Mouse (Mus musculus): Measurements from ENCODE around the gene Ube2l6. TPM values are rescaled to one million over a fixed set of nuclear protein-coding genes. Genes with fewer than 3 reads are reported as not detected.

Gene Ube2l6
- polyA plus RNA-seq, 1 experiment from 2014 or later: 49.9 TPM

DNA sequence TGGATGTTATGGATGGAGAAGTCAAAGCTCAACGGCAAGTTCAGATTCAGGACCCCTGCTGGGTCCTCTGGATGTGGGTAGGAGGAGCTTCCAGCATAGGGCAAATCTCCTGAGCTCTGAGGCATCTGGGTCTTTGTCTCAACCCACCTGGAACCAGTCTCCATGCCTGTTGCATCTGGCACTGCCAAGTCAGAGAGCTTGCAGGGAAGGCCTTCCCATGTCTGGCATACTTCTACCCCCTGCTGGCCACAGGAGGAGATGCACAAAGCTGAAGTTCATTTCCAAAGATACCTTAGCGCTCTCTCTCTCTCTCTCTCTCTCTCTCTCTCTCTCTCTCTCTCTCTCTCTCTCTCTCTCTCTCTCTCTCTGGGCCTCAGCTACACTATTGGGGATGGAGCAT is 57.1 kb downstream of the Ube2l6 start:
- Histone ChIP-seq H3K4me2 (ENCODE audit: low read depth, low read length) (no peak overlapping the region), H3K36me3 (ENCODE audit: control insufficient read depth, insufficient read depth, low read length) (peaks cover 7% of the 10 kb centered on the region; the same call in 1 of the 2 replicates), H3K27ac (ENCODE audit: low read length) (no peak overlapping the region), H3K4me3 (ENCODE audit: low read length) (no peak overlapping the region), H3K4me1 (ENCODE audit: control insufficient read depth, insufficient read depth, low read length) (peaks cover 3% of the 10 kb centered on the region; the same call in 1 of the 2 replicates), H3K27me3 (replicated peaks; ENCODE audit: control insufficient read depth, insufficient read depth, low read length) (no peaks in the 10 kb centered on the region), H3K9ac (ENCODE audit: low read depth, low read length) (no peak overlapping the region), H3K9me3 (ENCODE audit: control insufficient read depth, low read length) (no peaks in the 10 kb centered on the region)
- 61% methylated on average over 2 of the region's 2 CpGs for WGBS
- ATAC-seq: peak; percentile 34; the same call in 1 of the 2 replicates

GRCm38 (mm10) chr2:84858551-84858950 is 59.9 kb downstream of the Ube2l6 start:
- Histone ChIP-seq H3K9ac (ENCODE audit: low read depth, low read length) (no peak overlapping the region), H3K36me3 (ENCODE audit: control insufficient read depth, insufficient read depth, low read length) (peaks cover 11% of the 10 kb centered on the region), H3K4me1 (ENCODE audit: control insufficient read depth, insufficient read depth, low read length) (no peaks in the 10 kb centered on the region), H3K27ac (ENCODE audit: low read length) (no peak overlapping the region), H3K9me3 (ENCODE audit: control insufficient read depth, low read length) (no peaks in the 10 kb centered on the region), H3K4me2 (ENCODE audit: low read depth, low read length) (no peak overlapping the region), H3K27me3 (replicated peaks; ENCODE audit: control insufficient read depth, insufficient read depth, low read length) (no peaks in the 10 kb centered on the region), H3K4me3 (ENCODE audit: low read length) (no peak overlapping the region)
- no peak for ATAC-seq
- WGBS: 93% methylated on average over 1 of the region's 1 CpGs

Other genes with a start within 250 kb of the Ube2l6 start
- gene Ctnnd1, start 148.1 kb upstream of the Ube2l6 start, polyA plus RNA-seq (2015; fragmentation: Nextera tagmentation; extraction: Ambion mirVana): 57.2 and 64.1 TPM in 2 replicates
- 0.07 and 0.12 TPM in 2 replicates for gene Btbd18, start 139.7 kb upstream of the Ube2l6 start, polyA plus RNA-seq (2015; fragmentation: Nextera tagmentation; extraction: Ambion mirVana)
- gene Selenoh, start 128.1 kb upstream of the Ube2l6 start, polyA plus RNA-seq (2015; fragmentation: Nextera tagmentation; extraction: Ambion mirVana): 184 and 206 TPM in 2 replicates
- not detected in 2 replicates for gene Gm28635, start 120.8 kb upstream of the Ube2l6 start, polyA plus RNA-seq (2015; fragmentation: Nextera tagmentation; extraction: Ambion mirVana)
- gene Med19, start 120.4 kb upstream of the Ube2l6 start, polyA plus RNA-seq (2015; fragmentation: Nextera tagmentation; extraction: Ambion mirVana): 29.0 and 31.6 TPM in 2 replicates
- 151 and 163 TPM in 2 replicates for gene Tmx2, start 119.7 kb upstream of the Ube2l6 start, polyA plus RNA-seq (2015; fragmentation: Nextera tagmentation; extraction: Ambion mirVana)
- gene Zdhhc5, start 83.6 kb upstream of the Ube2l6 start, polyA plus RNA-seq (2015; fragmentation: Nextera tagmentation; extraction: Ambion mirVana): 18.3 and 23.4 TPM in 2 replicates
- 28.3 and 28.4 TPM in 2 replicates for gene Clp1, start 71.5 kb upstream of the Ube2l6 start, polyA plus RNA-seq (2015; fragmentation: Nextera tagmentation; extraction: Ambion mirVana)
- gene Ypel4, start 64.8 kb upstream of the Ube2l6 start, polyA plus RNA-seq (2015; fragmentation: Nextera tagmentation; extraction: Ambion mirVana): 4.3 and 6.0 TPM in 2 replicates
- 5.1 and 5.4 TPM in 2 replicates for gene Gm19426, start 55.2 kb upstream of the Ube2l6 start, polyA plus RNA-seq (2015; fragmentation: Nextera tagmentation; extraction: Ambion mirVana)
- gene Serping1, start 23.4 kb upstream of the Ube2l6 start, polyA plus RNA-seq (2015; fragmentation: Nextera tagmentation; extraction: Ambion mirVana): 62.5 and 62.6 TPM in 2 replicates
- 0.10 and 0.17 TPM in 2 replicates for gene Smtnl1, start 23.8 kb downstream of the Ube2l6 start, polyA plus RNA-seq (2015; fragmentation: Nextera tagmentation; extraction: Ambion mirVana)
- 59.7 and 61.5 TPM in 2 replicates for gene Timm10, start 28.2 kb downstream of the Ube2l6 start, polyA plus RNA-seq (2015; fragmentation: Nextera tagmentation; extraction: Ambion mirVana)
- 12.8 and 14.6 TPM in 2 replicates for gene Slc43a1, start 40.0 kb downstream of the Ube2l6 start, polyA plus RNA-seq (2015; fragmentation: Nextera tagmentation; extraction: Ambion mirVana)
- gene Rtn4rl2, start 87.9 kb downstream of the Ube2l6 start, polyA plus RNA-seq (2015; fragmentation: Nextera tagmentation; extraction: Ambion mirVana): 0.57 and 0.61 TPM in 2 replicates
- gene Slc43a3, start 137.8 kb downstream of the Ube2l6 start, polyA plus RNA-seq (2015; fragmentation: Nextera tagmentation; extraction: Ambion mirVana): 43.7 and 47.7 TPM in 2 replicates
- 1.0 TPM in 1 of 2 replicates, not detected in the other for gene Prg2, start 181.6 kb downstream of the Ube2l6 start, polyA plus RNA-seq (2015; fragmentation: Nextera tagmentation; extraction: Ambion mirVana)
- not detected in 2 replicates for gene Prg3, start 189.4 kb downstream of the Ube2l6 start, polyA plus RNA-seq (2015; fragmentation: Nextera tagmentation; extraction: Ambion mirVana)
- 212 and 244 TPM in 2 replicates for gene Ssrp1, start 238.4 kb downstream of the Ube2l6 start, polyA plus RNA-seq (2015; fragmentation: Nextera tagmentation; extraction: Ambion mirVana)
- 1.1 and 1.3 TPM in 2 replicates for gene P2rx3, start 238.6 kb downstream of the Ube2l6 start, polyA plus RNA-seq (2015; fragmentation: Nextera tagmentation; extraction: Ambion mirVana)
- 34.4 and 36.8 TPM in 2 replicates for gene Tnks1bp1, start 249.2 kb downstream of the Ube2l6 start, polyA plus RNA-seq (2015; fragmentation: Nextera tagmentation; extraction: Ambion mirVana)

All from intestine, embryonic 16.5 days (tissue).